Mouse (Mus musculus): ENCODE results near the gene Rhob.
A peak's percentile ranks its signal among the peaks of the same experiment; 100 is the strongest.
"Not testable (repeated sequence)": the region's sequence is repeated elsewhere in the genome, so short reads cannot be mapped to it uniquely, and the experiment has no call there.

The Rhob gene

DNA sequence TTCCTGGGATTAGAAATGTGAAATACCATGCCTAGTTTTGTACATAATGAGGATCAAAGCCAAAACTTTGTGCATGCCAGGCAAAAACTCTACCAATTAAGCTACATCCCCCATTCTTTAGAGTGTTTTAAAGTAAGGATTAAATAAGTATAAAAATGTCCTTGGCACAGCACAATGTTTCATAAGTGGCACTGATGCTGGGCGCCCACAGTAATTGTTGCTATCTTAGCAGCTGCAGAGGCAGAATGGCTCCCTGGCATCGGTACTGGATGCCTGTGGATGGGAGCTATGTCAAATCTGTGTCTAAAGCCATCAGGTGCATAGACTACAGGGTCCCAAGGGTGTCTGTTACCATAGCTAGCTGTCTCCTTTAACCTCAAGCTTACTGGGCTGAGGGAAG lies 28.8 kb downstream of the Rhob start:
- no peak for DNase-seq

- no peak for DNase-seq
Measured at GRCm38 (mm10) chr12:8469742-8470494, 29.9 kb downstream of the Rhob start.

DNA sequence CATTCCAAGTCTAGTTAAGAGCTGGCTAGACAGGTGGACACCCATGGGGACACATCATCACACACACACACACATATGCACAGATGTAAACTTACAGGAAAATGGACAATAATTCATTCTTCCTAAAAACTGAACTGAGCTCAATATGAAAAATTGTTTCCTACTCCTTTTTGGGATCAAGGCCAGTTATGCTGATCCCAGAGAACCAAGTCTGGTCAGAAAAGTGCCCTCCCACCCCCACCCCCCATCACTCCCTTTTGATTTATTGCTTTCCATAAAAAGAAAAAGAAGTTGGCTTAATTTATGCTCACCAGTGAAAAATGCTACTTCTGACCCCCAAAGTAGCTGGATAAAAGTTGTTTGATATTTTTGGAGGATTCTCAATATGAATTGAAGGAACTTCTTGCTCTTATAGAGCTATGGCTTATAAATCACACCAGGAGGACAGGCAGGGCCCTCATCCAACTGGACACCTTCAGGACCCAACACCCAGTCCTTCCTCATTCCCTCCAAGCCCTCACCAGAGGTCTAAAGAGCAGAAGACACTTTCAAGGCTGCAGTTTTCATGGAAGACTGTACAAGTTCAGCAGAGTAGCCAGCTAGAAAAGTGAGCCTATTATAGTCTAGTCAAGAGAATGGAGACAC lies 31.5 kb downstream of the Rhob start:
- no peak for DNase-seq

DNA sequence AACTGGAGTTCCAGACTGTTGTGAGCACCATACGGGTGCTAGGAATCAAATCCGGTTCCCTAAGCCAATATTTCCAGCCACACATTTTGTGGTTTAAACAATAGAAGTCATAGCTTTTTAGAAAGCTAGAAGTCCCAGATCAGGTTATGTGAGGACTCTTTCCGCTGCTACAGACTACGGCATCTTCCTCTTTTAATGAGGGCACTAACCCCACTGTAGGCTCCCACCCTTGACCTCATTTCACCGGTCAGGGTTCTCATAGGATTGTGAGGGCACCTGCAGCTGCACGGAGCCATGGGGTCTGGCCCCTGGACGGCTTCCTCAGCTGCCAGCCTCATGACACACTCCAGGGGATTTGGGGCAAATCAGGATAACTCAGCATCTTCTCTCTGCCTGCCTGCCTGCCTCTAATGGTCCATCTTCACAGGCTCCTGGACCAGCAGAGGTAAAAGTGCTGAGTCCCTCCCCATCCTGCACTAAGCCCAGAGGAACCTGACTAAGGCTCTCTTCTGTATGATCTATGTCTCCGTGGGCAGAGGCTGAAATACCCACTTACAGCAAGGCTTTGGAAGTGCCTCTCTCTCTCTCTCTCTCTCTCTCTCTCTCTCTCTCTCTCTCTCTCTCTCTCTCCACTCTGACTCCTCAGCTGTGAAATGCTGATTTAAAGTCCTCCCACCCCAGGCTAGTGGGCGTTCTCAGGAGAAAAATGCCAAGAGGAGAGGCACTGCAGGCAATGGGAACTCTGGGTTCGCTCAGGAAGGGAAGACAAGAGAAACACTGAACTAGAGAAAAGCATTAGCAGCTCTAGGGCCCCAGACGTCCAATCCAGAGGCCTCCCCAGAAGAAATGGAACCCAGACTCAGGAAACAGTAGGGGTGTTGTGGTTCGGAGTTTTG lies 32.5 kb downstream of the Rhob start:
- no peak for DNase-seq

DNA sequence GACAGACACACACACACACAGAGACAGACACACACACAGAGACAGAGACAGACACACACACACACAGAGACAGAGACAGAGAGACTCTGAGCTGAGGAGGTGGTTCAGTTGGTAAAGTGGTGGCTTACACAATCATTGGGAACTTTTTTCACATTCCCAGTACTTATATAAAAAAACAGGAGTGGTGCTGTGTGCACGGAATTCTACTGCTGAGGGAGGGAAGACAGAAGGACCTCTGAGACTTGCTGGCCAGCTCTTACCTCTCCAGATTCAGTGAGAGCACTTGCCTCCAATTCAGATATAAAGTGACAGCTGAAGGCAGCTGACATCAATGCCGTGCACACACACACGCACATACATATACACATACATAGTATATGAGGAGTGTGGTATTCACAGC lies 34.1 kb downstream of the Rhob start:
- no peak for DNase-seq

GRCm38 (mm10) chr12:8464961-8465360 lies 34.8 kb downstream of the Rhob start:
- no peak for DNase-seq

GRCm38 (mm10) chr12:8463599-8464160 lies 36.1 kb downstream of the Rhob start:
- no peak for DNase-seq

GRCm38 (mm10) chr12:8462533-8462932 lies 37.3 kb downstream of the Rhob start:
- DNase-seq, result no peak

DNA sequence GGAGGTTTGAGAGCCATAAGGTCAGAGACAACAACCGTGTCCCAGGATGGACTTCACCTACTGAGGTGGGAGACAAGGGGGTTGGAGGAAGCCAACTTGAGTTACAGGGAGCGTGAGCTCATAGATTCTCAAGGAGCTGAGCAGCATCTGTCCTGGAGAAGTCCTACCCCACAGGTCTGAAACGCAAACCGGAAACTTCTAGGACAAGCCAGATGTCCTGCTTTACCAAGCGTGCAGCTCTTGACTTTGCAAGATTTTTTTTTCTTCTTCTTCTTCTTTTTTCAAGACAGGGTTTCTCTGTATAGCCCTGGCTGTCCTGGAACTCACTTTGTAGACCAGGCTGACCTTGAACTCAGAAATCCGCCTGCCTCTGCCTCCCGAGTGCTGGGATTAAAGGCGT lies 38.2 kb downstream of the Rhob start:
- not testable (repeated sequence) for DNase-seq

DNA sequence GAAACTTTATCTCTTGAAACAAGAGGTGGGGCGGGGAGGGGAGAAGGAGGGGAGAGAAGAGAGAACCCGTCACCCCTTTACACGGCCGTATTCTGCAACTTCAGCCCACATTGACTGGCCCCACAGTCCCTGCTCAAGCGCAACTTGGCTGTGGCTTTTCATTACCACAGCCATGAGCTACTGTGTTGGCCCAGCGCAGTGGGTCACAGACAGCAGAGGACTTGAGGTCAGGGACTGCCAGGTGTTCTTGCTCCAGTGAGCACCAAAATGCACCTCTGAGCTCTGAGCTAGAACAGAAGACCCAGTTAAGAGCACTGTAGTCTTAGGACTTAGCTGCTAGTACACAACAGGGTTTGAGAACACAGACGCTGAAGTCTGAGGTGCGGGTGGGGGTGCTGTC lies 41.4 kb downstream of the Rhob start:
- no peak for DNase-seq

- no peak for DNase-seq
Measured at GRCm38 (mm10) chr12:8457052-8457451, 42.8 kb downstream of the Rhob start.

DNA sequence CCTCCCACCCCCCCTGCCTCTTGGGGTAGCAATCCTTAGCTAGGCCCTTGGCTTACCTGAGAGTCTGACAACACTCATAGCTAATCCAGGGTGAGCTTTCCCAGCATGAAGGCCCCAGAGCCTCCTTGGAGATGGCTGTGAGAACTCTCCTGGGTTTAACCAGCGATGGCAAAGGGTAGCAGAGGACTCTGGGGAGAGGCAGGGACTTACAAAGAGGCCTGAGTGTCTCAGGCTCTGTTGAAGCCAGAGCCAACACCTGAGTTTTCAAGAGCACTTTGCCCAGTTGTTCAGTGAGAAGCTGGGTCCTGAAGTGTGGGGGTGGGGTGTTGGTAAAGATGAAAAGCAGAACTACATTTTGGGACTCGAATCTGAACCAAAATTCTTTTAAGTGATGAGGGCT lies 44.8 kb downstream of the Rhob start:
- DNase-seq, result no peak

GRCm38 (mm10) chr12:8454487-8454886 lies 45.3 kb downstream of the Rhob start:
- DNase-seq, result peak; percentile 28 to 37

DNA sequence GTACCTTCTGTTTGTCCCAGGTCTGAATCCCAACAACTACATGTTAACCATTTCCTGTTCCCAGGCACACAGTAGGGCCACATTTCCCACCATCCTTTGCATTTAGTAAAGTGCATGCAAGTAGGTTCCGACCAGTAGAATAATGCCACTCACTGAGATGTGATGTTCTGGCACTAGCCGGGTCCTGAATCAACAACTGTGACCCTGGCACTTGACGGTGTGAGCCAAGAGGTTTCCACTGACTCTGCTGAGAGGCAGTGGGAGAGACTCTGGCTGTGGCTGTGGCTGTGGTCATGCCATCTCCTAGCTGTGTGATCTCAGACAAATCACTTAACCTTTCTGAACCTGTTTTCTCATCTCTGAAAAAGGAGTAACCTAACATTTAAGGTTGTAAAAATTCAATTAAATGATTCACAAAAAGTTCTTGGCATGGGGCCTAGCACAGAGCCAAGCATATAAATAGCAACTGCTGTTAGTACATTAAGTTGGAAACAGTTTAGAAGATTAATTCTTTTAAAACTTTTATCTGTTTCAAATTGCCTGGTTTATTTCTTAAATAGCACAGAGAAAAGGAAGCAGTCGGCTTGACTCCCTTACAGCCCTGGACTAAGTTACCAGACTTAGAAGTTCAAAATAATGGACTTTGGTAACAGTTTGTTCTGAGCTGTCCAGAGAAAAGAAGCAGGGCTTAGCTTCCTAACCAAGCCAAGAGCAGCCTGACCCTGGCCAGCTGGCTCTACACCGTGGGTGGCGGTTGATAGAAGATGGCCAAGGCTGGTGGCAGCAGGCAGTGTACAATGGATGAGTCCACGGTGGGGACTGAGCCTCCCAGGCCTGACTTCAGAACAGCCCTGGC lies 46.8 kb downstream of the Rhob start:
- DNase-seq, result peak; percentile 49 to 60

DNA sequence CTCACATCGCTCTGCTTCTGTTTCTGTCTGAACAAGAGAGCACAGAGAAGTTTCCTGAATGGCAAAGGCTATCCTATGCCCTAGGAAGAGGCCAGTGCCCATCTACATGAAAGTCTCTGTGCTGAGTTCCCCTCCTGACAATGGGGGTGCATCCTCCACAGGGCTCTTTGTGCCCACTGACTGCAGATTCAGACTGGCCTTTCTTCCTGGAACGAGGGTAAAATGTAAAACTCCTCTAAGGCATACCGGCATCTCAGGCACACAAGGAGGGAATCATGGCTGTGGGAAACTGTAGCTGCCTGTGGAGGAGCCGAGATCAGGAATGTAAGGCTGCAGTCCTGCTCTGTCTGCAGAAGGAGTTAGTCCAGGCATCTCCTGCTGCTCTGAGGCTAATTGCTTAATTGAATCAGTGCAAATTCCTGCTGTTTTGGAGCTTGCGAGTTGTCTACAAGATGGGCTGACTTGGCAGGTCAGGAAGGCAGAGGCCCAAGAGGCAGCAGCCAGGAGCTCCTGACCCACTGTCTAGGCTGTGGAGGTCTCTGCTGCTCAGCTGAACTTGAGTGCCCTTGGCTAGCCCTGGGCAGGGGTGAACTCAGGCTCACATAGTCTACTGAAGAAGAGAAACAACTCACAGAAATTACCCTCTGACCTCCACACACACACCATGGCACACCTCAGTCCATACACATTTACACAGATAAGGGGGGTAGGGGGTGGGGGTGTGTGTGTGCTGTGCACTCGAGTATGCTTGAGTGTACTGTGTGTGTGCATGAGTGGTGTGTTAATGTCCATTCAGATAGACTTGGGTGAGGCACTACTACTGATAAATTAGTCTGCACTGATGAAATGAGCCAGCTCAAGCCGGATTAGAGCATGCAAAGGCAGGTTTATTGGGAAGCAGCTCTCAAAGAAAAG lies 48.0 kb downstream of the Rhob start:
- DNase-seq, result peak in 1 of 2 experiments; percentile 30

- DNase-seq, result peak; percentile 32 to 35
Measured at GRCm38 (mm10) chr12:8450639-8451038, 49.2 kb downstream of the Rhob start.

DNA sequence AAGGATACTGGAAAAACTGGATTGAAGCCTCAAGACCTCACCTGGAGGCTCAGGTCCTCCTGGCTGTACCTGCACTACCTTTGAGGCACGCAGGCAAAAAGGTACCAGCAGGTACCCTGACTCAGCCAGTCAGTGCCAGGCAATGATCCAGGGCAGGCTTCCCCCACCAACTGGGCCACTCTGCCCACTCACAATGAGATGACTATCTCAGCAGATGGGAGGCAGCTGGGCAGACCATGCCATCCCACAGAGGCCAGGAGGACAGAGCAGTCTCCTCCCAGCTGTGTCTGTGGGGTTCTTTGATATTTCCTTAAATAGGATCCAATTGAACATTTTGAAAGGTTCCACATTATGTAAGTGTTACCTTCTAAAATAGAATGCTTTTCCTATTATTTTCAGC lies 49.8 kb downstream of the Rhob start:
- peak in 1 of 2 experiments; percentile 17 for DNase-seq

Measured in cerebellum, adult 18-20 months (tissue).